Mouse (Mus musculus) embryonic facial prominence, embryonic 11.5 days (tissue): ENCODE data around the gene Pxmp4. TPM values are rescaled to one million over a fixed set of nuclear protein-coding genes. Genes with fewer than 3 reads are reported as not detected.

ENCODE experiments used
- ATAC-seq: fragments of 200-750 bp; cut with Nextera tagmentation; replicated peaks from 2 replicates; pipeline ENCODE4 v1.8.0; 2017; ENCODE audit warnings: low read depth; ENCODE audit not compliant: insufficient number of reproducible peaks, low FRiP score, low TSS enrichment
- DNase-seq: peaks from one replicate; pipeline ENCODE4 v3.0.0-alpha.2; 2015; ENCODE audit warnings: low spot score
- H3K27ac ChIP-seq: fragments of 300-500 bp; sonication (generic); replicated peaks from 2 replicates; pipeline ENCODE4 v1.5.1; 2014; ENCODE audit warnings: mild to moderate bottlenecking, low read depth, low read length, control low read depth
- H3K27me3 ChIP-seq: fragments of 300-500 bp; sonication (generic); 2 replicates; pipeline ENCODE4 v1.6.1; 2014; ENCODE audit warnings: mild to moderate bottlenecking, low read length, moderate library complexity, mixed read lengths; ENCODE audit not compliant: control insufficient read depth, insufficient read depth
- H3K36me3 ChIP-seq: fragments of 300-500 bp; sonication (generic); replicated peaks from 2 replicates; pipeline ENCODE4 v1.6.1; 2014; ENCODE audit warnings: low read depth, mild to moderate bottlenecking, low read length, moderate library complexity, mixed read lengths; ENCODE audit not compliant: control insufficient read depth, insufficient read depth
- H3K4me1 ChIP-seq: fragments of 300-500 bp; sonication (generic); 2 replicates; pipeline ENCODE4 v1.6.1; 2014; ENCODE audit warnings: low read length, mixed read lengths; ENCODE audit not compliant: control insufficient read depth, insufficient read depth
- H3K4me2 ChIP-seq: fragments of 300-500 bp; sonication (generic); 2 replicates; pipeline ENCODE4 v1.6.1; 2014; ENCODE audit warnings: low read depth, mild to moderate bottlenecking, control low read depth, low read length, moderate library complexity
- H3K4me3 ChIP-seq: fragments of 300-500 bp; sonication (generic); 2 replicates; pipeline ENCODE4 v1.5.1; 2014; ENCODE audit warnings: low read depth, low read length, control low read depth
- H3K9ac ChIP-seq: fragments of 300-500 bp; sonication (generic); replicated peaks from 2 replicates; pipeline ENCODE4 v1.6.1; 2014; ENCODE audit warnings: mild to moderate bottlenecking, control low read depth, low read length
- H3K9me3 ChIP-seq: fragments of 300-500 bp; sonication (generic); replicated peaks from 2 replicates; pipeline ENCODE4 v1.6.1; 2016; ENCODE audit warnings: mild to moderate bottlenecking, low read length, inconsistent platforms, mixed read lengths; ENCODE audit not compliant: control insufficient read depth
- WGBS: fragments of 180-500 bp; shearing (Covaris S2); extraction: QIAGEN DNeasy Blood & Tissue Kit; methylation state at CpG from one replicate; pipeline ENCODE4 v1.1.7; 2014; 5-methylcytosine and 5-hydroxymethylcytosine counted together
- polyA plus RNA-seq: library from polyadenylated mRNA; unstranded; fragments of >200 nt; fragmentation: Nextera tagmentation; extraction: Ambion mirVana; gene quantifications from 2 replicates; pipeline ENCODE4 v1.2.1, GENCODE M21; 2014

Gene Pxmp4
- polyA plus RNA-seq, 1 experiment from 2014 or later = 13.6 TPM

DNA sequence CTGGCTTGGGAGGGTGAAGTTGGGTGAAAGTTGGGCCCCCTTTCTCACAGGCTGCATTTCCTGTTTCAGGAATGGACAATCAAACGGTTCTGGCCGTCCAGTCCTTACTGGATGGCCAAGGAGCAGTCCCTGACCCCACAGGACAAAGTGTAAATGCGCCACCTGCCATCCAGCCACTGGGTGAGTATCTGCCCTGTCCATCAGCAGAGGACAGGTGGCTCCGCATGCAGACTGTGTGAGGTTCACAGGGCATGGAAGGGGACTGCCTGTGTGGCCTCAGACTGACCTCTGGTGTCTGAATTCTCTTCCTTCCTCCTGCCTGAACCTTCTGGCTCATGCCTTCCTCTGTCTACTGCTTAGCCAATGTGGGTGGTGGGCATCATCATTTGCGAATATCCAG lies 18.2 kb upstream of the Pxmp4 start:
- H3K36me3 ChIP-seq = no peaks in the 10 kb centered on the region
- 76% methylated on average over 5 of the region's 5 CpGs for WGBS

DNA sequence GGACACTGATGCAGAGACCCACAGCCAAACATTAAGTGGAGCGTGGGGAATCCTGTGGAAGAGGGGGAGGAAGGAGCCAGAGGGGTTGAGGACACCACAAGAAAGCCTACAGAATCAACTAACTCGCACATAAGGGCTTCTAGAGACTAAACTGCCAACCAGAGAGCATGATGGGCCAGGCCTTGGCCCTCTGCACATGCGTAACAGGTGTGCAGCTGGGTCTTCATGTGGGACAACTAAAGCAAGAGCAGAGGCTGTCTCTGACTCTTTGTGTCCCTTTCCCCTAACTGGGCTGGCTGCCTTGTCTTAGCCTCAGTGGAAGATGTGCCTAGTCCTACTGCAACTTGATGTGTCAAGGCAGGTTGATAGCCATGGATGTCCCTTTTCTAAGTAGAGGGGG lies 13.6 kb upstream of the Pxmp4 start:
- H3K27me3 ChIP-seq = no peaks in the 10 kb centered on the region
- H3K4me2 ChIP-seq = no peak overlapping the region
- H3K4me3 ChIP-seq = no peak overlapping the region
- no peak for ATAC-seq
- no peaks in the 10 kb centered on the region for H3K36me3 ChIP-seq
- no peaks in the 10 kb centered on the region for H3K9me3 ChIP-seq
- H3K27ac ChIP-seq = no peak overlapping the region
- DNase-seq = no peak
- 86% methylated on average over 3 of the region's 3 CpGs for WGBS
- no peak overlapping the region for H3K9ac ChIP-seq
- H3K4me1 ChIP-seq = no peaks in the 10 kb centered on the region

More for the DNA sequence above, 18.2 kb upstream of the Pxmp4 start:
- ATAC-seq = no peak
- Histone ChIP-seq H3K4me2 (no peak overlapping the region), H3K9me3 (no peaks in the 10 kb centered on the region), H3K4me1 (no peaks in the 10 kb centered on the region), H3K27me3 (no peaks in the 10 kb centered on the region), H3K27ac (no peak overlapping the region), H3K9ac (no peak overlapping the region), H3K4me3 (no peak overlapping the region)
- DNase-seq = no peak

DNA sequence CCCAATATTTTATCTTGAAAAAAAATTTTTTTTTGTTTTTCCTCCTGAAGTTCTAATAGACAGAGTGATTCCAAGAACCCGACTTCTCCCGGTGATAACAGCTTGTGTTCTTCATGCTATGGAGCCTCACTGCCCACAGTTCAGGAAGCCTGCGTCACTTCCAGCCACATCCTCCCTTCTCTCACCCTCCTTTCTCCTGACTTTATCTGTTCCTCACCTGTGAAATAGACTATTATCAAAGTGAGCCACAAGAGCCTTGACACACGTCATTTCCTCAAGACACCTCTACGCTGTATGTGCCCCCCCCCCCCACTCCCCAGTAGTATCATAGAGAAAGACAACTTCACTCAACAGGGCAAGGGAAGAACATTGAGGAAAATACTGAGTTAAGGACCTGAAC lies 12.2 kb upstream of the Pxmp4 start:
- Histone ChIP-seq H3K36me3 (no peaks in the 10 kb centered on the region), H3K4me1 (no peaks in the 10 kb centered on the region), H3K4me2 (no peak overlapping the region), H3K9me3 (no peaks in the 10 kb centered on the region), H3K9ac (no peak overlapping the region), H3K4me3 (no peak overlapping the region), H3K27ac (no peak overlapping the region), H3K27me3 (no peaks in the 10 kb centered on the region)
- WGBS = 90% methylated on average over 5 of the region's 5 CpGs
- ATAC-seq (no peak), DNase-seq (no peak)

DNA sequence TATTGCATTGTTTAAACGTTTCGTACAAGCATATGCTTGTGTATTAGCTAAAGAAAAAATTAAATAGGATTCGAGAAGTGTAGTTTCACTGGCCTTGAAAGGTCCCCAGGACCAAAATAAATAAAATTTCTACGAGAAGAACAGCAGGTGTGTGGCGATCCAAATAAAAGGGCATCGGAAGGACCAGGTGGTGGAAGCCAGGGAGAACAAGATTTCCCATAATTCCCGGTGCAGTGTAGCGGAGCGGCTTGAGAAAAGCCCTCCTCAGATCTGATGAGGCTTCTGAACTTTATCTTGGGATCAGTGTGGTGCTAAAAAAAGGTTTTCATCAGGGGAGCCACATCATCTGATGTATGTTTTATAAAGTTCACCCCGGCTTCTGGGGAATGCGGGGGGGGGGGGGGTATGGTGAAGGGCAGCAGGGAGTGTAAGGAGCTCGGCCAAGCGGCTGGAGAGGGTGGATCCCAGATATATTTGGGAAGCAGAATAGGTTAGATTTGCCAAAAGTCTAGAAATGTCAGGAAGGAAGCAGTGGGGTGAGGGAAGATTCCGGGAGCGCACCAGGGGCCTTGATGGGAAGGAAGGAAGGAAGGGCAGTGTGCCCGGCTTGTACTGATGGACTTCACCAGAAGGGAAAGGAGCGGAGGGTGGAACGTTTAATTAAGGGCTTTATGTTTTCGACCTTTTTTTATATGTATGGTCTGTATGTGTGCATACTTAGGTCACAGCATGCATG lies 11.5 kb upstream of the Pxmp4 start:
- no peaks in the 10 kb centered on the region for H3K27me3 ChIP-seq
- WGBS = 76% methylated on average over 19 of the region's 19 CpGs
- H3K4me1 ChIP-seq = no peaks in the 10 kb centered on the region
- DNase-seq = no peak
- no peak overlapping the region for H3K4me2 ChIP-seq
- no peaks in the 10 kb centered on the region for H3K9me3 ChIP-seq
- H3K4me3 ChIP-seq = no peak overlapping the region
- H3K9ac ChIP-seq = no peak overlapping the region
- no peak overlapping the region for H3K27ac ChIP-seq
- no peaks in the 10 kb centered on the region for H3K36me3 ChIP-seq
- no peak for ATAC-seq

DNA sequence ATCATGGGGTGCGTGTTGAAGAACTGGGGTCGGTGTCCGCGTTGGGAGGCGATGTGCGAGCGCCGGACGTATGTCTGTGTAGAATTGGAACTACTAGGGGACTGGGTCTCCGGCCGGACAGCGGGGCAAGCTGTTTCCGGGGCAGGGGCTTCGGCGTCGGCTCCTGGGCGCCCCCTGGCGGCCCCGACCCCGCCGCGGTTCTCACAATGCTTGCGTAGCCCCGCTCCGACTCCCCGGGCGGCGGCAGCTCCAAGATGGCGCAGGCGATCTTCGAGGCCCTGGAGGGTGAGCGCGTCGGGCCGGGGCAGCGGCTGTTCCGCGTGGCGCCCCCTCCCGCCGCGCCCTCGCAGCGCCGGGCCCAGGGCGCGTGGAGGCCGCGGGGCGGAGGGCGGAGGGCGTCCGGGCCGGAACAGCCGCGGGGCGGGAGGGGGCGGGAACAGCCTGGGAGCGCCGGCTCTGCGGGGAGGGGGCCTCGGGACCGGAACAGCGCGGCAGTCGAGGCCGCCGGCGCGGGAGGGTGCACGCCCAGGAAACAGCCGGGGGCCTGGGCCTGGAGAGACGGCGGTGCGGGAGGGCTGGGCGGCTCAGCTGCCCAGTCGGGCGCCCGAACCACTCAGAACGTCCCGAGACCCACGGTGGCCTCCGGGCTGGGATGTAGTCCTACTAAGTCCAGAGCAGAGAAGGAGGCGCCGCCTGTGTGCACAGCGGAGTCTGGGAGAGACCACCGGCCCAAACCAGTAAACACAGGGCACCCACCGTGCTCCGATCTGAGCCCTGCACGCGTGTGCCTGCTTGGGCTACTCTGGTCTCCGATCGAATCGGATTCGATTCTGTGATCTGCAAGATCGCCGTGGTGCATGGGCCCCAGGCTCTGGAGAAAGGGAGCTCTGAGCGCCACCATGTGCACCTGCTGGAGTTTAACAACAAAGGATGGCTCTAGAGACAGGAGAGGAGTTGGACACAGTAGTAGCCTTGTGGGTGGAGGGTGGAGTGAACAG lies 9.9 kb upstream of the Pxmp4 start, which contains the start of the genes Zfp341 and 4930519P11Rik:
Gene Zfp341 (plus strand): TSS at position 180 of the 998 bp plus-strand sequence.
Gene 4930519P11Rik (minus strand): TSS at position 320 of the 998 bp plus-strand sequence.
- DNase-seq (peak; percentile 94), ATAC-seq (peak; percentile 92)
- H3K27ac ChIP-seq = peak within 1 kb of the TSS; percentile 91
- H3K9ac ChIP-seq = peak within 1 kb of the TSS; percentile 87
- peak within 1 kb of the TSS; percentile 57 for H3K4me3 ChIP-seq
- under 1% methylated on average over 69 of the region's 98 CpGs for WGBS
- peak within 1 kb of the TSS; percentile 83 for H3K4me2 ChIP-seq
- no peaks in the 10 kb centered on the region for H3K36me3 ChIP-seq
- H3K4me1 ChIP-seq = no peaks in the 10 kb centered on the region
- H3K27me3 ChIP-seq = no peaks in the 10 kb centered on the region
- H3K9me3 ChIP-seq = no peaks in the 10 kb centered on the region

DNA sequence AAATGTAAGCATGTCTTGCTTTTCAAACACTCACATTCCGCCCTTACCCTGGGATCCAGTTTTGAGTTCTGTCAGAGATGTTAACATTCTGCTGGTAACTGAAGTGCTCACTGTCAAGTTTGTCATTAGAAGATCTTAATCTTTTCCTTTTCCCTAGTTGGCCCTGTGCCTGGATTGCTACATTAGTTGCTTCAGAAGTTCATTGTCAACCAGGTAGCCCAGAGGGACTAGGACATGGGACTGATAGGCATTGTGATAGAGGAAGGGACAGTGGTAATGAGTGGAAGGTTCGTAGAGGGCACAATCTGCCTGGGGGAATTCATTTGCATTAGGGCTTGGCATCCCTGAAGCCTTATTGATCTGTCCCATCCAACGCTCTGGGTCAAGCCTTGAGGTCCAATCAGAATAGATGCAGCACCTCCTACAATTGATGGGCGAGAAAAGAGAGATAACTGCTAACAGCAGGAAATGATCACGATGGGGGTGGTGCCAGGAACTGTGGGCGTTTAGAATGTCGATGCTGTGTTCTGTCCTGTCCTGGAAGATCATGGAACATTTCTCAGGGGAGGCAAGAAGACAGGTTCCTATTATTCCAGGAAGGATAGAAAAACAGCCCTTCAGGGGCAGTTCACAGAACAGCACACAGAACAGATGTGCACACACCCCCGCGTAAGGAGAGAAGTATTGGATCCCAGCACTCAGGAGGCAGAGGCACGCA lies 5.7 kb upstream of the Pxmp4 start:
- WGBS = 60% methylated on average over 10 of the region's 10 CpGs
- no peak overlapping the region for H3K4me2 ChIP-seq
- no peaks in the 10 kb centered on the region for H3K4me1 ChIP-seq
- H3K27me3 ChIP-seq = no peaks in the 10 kb centered on the region
- H3K9ac ChIP-seq = no peak overlapping the region
- no peak overlapping the region for H3K27ac ChIP-seq
- no peak overlapping the region for H3K4me3 ChIP-seq
- H3K36me3 ChIP-seq = no peaks in the 10 kb centered on the region
- no peak for DNase-seq
- no peak for ATAC-seq
- H3K9me3 ChIP-seq = no peaks in the 10 kb centered on the region

DNA sequence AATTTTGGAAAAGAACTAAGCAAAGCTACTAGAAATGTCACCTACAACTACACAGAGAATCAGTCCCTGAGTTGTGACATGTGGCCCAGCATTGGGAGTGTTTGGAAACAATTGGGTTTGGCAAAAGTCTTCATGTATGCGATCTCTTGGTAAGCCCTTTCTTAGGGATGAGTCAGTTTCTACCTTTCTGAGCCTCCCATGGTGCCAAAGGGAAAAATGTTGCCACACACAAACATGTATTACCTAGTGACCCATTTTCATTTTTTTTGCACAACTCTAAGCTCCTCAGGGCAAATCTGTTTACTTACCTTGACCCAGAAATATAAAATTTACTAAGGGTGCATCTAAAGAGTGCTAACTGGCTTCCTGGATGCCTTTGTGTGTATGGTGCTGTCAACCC lies 3.5 kb upstream of the Pxmp4 start:
- no peak overlapping the region for H3K27ac ChIP-seq
- no peak for ATAC-seq
- H3K4me1 ChIP-seq = no peaks in the 10 kb centered on the region
- 90% methylated on average over 1 of the region's 1 CpGs for WGBS
- H3K4me3 ChIP-seq = no peak overlapping the region
- no peak overlapping the region for H3K4me2 ChIP-seq
- no peaks in the 10 kb centered on the region for H3K9me3 ChIP-seq
- no peaks in the 10 kb centered on the region for H3K36me3 ChIP-seq
- no peaks in the 10 kb centered on the region for H3K27me3 ChIP-seq
- DNase-seq = no peak
- no peak overlapping the region for H3K9ac ChIP-seq
